Mouse (Mus musculus) cortical plate, adult 2 months (tissue): ENCODE data around the gene Nrap.

Experiments
- CTCF ChIP-seq: fragments of 200-500 bp; IDR thresholded peaks from 2 replicates; pipeline ENCODE4 v1.5.1; 2011; ENCODE audit warnings: mild to moderate bottlenecking, control low read depth, low read length; ENCODE audit not compliant: insufficient read depth; ENCODE audit errors: extremely low read depth
- POLR2A ChIP-seq: fragments of 200-500 bp; IDR thresholded peaks from 2 replicates; pipeline ENCODE4 v1.6.1; 2011; ENCODE audit warnings: mild to moderate bottlenecking, low read length, control low read depth; ENCODE audit not compliant: insufficient read depth; ENCODE audit errors: extremely low read depth

DNA sequence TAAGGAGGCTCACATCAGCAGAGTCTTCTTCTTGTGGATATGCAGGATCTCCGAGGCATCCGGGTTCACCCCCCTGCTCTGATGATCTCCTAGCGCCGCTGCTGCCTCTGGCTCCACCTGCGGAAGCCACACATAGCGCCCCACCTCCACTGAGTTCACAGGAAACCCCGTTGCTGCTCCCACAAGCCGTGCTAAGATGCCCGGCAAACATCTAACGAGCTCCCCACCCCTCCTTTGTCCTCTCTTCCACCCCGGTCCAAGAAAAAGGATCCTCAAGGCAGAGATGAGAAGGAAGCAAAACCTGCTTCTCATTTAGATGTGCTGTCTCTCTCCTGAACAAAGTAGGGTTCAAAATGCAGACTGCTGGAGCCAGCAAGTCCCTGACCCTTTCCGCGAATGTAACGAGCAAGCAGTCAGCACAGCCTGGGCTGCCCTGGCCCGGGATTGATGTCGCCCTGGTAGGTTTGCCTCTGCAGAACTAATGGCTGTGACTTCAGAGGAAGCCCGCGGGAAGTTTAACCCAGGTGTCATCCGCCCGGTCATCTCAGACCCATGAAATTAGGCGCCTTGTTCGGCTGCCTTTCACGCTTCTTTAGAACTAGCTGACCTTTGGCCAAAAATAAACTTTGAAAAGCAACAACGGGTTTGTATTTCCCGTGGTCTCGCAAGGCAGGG is 69.5 kb downstream of the Nrap start:
- TF ChIP-seq POLR2A (no peak), CTCF (no peak)
